Mouse (Mus musculus) brain, embryonic 14.5 days (tissue): ENCODE measurements around the gene Ivl.

Experiments
- CTCF ChIP-seq: fragments of 200-500 bp; IDR thresholded peaks from 2 replicates; pipeline ENCODE4 v1.5.1; 2012; ENCODE audit warnings: inconsistent platforms, mild to moderate bottlenecking, moderate library complexity, borderline replicate concordance; ENCODE audit not compliant: insufficient read depth, insufficient read length; ENCODE audit errors: extremely low read depth
- POLR2A ChIP-seq: fragments of 200-500 bp; IDR thresholded peaks from 2 replicates; pipeline ENCODE4 v1.6.1; 2012; ENCODE audit warnings: mild to moderate bottlenecking, inconsistent platforms, borderline replicate concordance; ENCODE audit not compliant: poor library complexity, insufficient read depth, insufficient read length, severe bottlenecking; ENCODE audit errors: extremely low read depth

GRCm38 (mm10) chr3:92573449-92574041 is at the start of gene Ivl:
- TF ChIP-seq CTCF (no peak), POLR2A (no peak)
